Mouse (Mus musculus) stomach, embryonic 15.5 days (tissue): Measurements from ENCODE around the gene Pus7l. TPM values are rescaled to one million over a fixed set of nuclear protein-coding genes. Genes with fewer than 3 reads are reported as not detected.

ENCODE experiments used
- ATAC-seq: fragments of 200-750 bp; cut with Nextera tagmentation; 2 replicates; pipeline ENCODE4 v1.8.0; 2017; ENCODE audit warnings: low read depth, moderate number of reproducible peaks, moderate TSS enrichment; ENCODE audit not compliant: insufficient read depth, low FRiP score
- H3K27ac ChIP-seq: fragments of 300-500 bp; sonication (generic); 2 replicates; pipeline ENCODE4 v1.5.1; 2015; ENCODE audit warnings: mild to moderate bottlenecking, inconsistent platforms
- H3K27me3 ChIP-seq: fragments of 300-500 bp; sonication (generic); replicated peaks from 2 replicates; pipeline ENCODE4 v1.6.1; 2015; ENCODE audit warnings: inconsistent platforms
- H3K36me3 ChIP-seq: fragments of 300-500 bp; sonication (generic); 2 replicates; pipeline ENCODE4 v1.6.1; 2015; ENCODE audit warnings: inconsistent platforms
- H3K4me1 ChIP-seq: fragments of 300-500 bp; sonication (generic); 2 replicates; pipeline ENCODE4 v1.6.1; 2015; ENCODE audit warnings: inconsistent platforms
- H3K4me2 ChIP-seq: fragments of 300-500 bp; sonication (generic); 2 replicates; pipeline ENCODE4 v1.6.1; 2015; ENCODE audit warnings: mild to moderate bottlenecking, inconsistent platforms
- H3K4me3 ChIP-seq: fragments of 300-500 bp; sonication (generic); replicated peaks from 2 replicates; pipeline ENCODE4 v1.5.1; 2015; ENCODE audit warnings: inconsistent platforms
- H3K9ac ChIP-seq: fragments of 300-500 bp; sonication (generic); 2 replicates; pipeline ENCODE4 v1.6.1; 2015; ENCODE audit warnings: inconsistent platforms
- H3K9me3 ChIP-seq: fragments of 300-500 bp; sonication (generic); 2 replicates; pipeline ENCODE4 v1.6.1; 2016; ENCODE audit warnings: inconsistent platforms
- WGBS: fragments of 180-500 bp; shearing (Covaris S2); methylation state at CpG from one replicate; pipeline ENCODE4 v1.1.7; 2015; 5-methylcytosine and 5-hydroxymethylcytosine counted together
- polyA plus RNA-seq: library from polyadenylated mRNA; unstranded; fragments of >200 nt; fragmentation: Nextera tagmentation; extraction: Ambion mirVana; gene quantifications from 2 replicates; pipeline ENCODE4 v1.2.1, GENCODE M21; 2015

Gene Pus7l
- polyA plus RNA-seq, 1 experiment from 2014 or later, result 7.5 TPM

DNA sequence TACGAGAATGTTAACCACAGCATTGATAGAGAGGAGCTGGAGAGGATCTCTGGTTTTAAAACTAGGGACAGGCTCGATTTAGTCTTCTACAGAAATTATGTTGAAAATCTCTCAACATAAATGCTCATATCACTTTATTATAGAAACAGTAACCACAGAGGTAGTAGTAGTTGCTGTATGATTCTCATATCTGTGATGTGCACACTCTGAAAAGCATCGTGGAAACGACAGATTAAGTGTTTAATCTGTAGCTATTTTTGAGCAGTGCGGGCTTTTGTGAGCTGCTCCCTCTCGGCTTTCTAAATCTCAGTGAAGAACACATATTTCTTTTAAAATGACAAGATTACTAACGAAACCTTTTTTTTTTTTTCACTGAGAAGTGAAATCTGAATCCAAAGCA is 7.8 kb downstream of the Pus7l start:
- Histone ChIP-seq H3K4me1 (no peaks in the 10 kb centered on the region), H3K27ac (no peak overlapping the region), H3K4me2 (no peak overlapping the region), H3K9me3 (no peaks in the 10 kb centered on the region), H3K4me3 (no peak overlapping the region), H3K27me3 (no peaks in the 10 kb centered on the region), H3K9ac (no peak overlapping the region), H3K36me3 (no peaks in the 10 kb centered on the region)
- 74% methylated on average over 7 of the region's 7 CpGs for WGBS
- ATAC-seq, result no peak

DNA sequence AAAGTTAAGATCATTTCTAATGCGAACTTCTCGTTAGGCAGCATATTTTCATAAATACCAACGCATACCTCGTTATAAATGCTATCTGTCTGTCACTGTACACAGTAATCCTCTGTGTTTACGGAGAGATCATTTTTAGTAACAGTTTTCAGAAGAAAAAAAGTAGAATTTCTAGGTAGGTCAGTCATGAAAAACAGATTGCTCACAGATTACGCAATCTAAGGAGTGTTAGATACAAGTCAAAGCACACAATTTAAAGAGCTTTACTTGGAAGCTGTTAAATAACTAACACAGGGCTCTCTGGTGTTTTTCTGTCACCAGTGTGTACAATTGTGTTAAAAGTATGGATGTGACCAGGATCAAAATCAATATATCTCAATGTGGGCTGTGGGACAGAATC is 10.4 kb downstream of the Pus7l start:
- Histone ChIP-seq H3K4me2 (no peak overlapping the region), H3K27me3 (no peaks in the 10 kb centered on the region), H3K9me3 (no peaks in the 10 kb centered on the region), H3K4me1 (no peaks in the 10 kb centered on the region), H3K4me3 (no peak overlapping the region), H3K36me3 (no peaks in the 10 kb centered on the region), H3K9ac (no peak overlapping the region), H3K27ac (no peak overlapping the region)
- WGBS, result 72% methylated on average over 6 of the region's 6 CpGs
- ATAC-seq, result no peak

DNA sequence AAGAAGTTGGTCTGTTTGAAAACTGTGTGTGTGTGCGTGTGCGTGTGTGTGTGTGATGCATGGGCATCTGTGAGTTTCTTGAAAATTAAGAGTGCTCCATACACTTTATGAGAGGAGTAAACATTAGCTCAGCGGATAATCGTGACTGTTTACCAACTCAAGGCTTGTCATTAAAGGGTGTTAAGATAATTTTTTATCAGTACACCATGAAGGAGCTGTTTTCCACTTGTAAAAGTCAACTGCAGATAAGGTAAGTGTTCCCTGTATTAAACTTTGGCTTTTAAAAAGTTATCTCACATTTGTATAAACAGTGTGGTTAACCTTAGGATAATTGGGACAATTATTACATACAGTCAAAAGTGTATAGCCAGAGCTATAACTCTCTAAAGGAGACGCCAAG is 11.0 kb downstream of the Pus7l start:
- H3K4me2 ChIP-seq, result no peak overlapping the region
- WGBS, result 61% methylated on average over 5 of the region's 5 CpGs
- no peaks in the 10 kb centered on the region for H3K9me3 ChIP-seq
- H3K4me3 ChIP-seq, result no peak overlapping the region
- H3K27ac ChIP-seq, result no peak overlapping the region
- no peaks in the 10 kb centered on the region for H3K27me3 ChIP-seq
- H3K36me3 ChIP-seq, result no peaks in the 10 kb centered on the region
- no peaks in the 10 kb centered on the region for H3K4me1 ChIP-seq
- ATAC-seq, result peak; percentile 74; the same call in 1 of the 2 replicates
- no peak overlapping the region for H3K9ac ChIP-seq

DNA sequence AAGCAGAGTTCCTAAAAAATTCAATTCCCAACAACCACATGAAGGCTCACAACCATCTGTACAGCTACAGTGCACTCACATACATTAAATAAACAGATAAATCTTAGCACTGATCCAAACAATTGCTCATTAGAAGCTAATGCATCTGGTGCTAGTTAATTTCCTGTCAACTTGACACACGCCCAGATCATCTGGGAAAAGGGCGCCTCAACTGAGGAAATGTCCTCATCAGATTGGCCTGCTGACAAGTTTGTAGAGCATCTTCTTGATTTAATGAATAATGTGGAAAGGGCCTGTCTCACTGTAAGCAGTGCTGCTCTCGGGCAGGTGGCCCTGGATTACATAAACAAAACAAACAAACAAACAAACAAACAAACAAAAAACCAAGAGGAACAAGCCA is 12.8 kb downstream of the Pus7l start:
- Histone ChIP-seq H3K27ac (no peak overlapping the region), H3K4me3 (no peak overlapping the region), H3K4me2 (no peak overlapping the region), H3K27me3 (no peaks in the 10 kb centered on the region), H3K4me1 (no peaks in the 10 kb centered on the region), H3K9ac (no peak overlapping the region), H3K36me3 (no peaks in the 10 kb centered on the region), H3K9me3 (no peaks in the 10 kb centered on the region)
- no peak for ATAC-seq
- 73% methylated on average over 3 of the region's 3 CpGs for WGBS

DNA sequence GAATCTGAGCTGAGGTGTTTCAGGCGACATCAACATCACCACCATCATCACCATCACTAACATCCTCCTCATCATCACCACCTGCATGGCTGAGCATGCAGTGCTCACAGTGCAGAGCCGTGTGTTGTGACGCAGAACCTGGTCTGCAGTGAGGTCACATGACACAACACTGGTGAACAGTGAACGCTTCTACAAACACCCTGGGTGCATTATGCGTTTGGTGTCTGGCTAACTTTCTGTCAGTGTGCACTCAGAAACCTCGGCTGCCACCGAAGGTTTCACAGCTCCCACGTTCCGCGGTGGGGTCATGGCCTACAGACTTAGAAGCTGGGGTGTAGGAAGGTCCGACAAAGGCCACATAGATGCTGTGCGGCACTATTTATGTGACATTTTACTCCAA is 18.4 kb downstream of the Pus7l start:
- H3K4me2 ChIP-seq, result no peak overlapping the region
- no peak overlapping the region for H3K9ac ChIP-seq
- H3K27me3 ChIP-seq, result no peaks in the 10 kb centered on the region
- H3K27ac ChIP-seq, result no peak overlapping the region
- no peak for ATAC-seq
- no peaks in the 10 kb centered on the region for H3K9me3 ChIP-seq
- no peaks in the 10 kb centered on the region for H3K4me1 ChIP-seq
- 85% methylated on average over 12 of the region's 12 CpGs for WGBS
- no peak overlapping the region for H3K4me3 ChIP-seq
- H3K36me3 ChIP-seq, result no peaks in the 10 kb centered on the region

DNA sequence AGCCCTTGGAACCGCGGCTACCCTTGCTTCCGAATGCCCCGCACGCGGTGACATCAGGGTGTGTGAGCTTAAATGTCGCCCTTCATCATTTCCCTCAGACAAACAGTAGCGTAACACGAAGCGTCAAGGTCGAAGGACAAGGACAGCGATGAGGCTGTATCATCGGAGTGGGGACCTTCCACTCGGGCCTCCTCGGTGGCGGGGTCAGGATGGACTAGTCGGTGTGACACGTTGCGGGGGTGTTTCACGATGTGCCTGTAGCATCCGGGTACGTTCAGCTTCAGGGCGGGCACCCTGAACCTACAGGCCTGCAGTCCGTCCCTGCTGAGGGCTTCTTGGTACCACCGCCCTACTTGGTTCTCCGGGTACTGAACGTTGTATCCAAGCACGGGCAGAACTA is 20.1 kb downstream of the Pus7l start:
- no peak for ATAC-seq
- Histone ChIP-seq H3K36me3 (no peaks in the 10 kb centered on the region), H3K4me1 (no peaks in the 10 kb centered on the region), H3K4me2 (no peak overlapping the region), H3K27ac (no peak overlapping the region), H3K4me3 (no peak overlapping the region), H3K27me3 (no peaks in the 10 kb centered on the region), H3K9me3 (no peaks in the 10 kb centered on the region), H3K9ac (no peak overlapping the region)
- 83% methylated on average over 28 of the region's 28 CpGs for WGBS

DNA sequence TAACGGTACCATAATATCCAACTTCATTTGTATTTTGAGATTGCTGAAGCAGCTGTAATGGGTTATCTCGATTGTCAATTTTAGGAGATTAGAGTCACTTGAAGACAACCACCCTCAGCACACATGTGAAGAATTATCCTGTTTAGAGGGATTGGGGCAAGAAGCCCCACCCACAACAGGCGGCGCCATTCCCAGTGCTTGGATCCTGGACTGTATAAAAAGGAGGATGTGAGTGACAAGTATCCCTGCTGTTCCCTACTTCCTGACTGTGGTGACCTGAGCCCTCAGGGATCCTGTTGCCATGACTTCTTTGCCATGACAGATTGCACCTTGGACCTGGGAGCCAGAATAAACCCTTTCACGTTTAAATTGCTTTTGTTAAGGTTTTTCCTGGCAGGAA is 22.4 kb downstream of the Pus7l start:
- ATAC-seq, result no peak
- Histone ChIP-seq H3K4me3 (no peak overlapping the region), H3K27ac (no peak overlapping the region), H3K9me3 (no peaks in the 10 kb centered on the region), H3K4me1 (no peaks in the 10 kb centered on the region), H3K36me3 (no peaks in the 10 kb centered on the region), H3K27me3 (no peaks in the 10 kb centered on the region), H3K9ac (no peak overlapping the region), H3K4me2 (no peak overlapping the region)
- WGBS, result 77% methylated on average over 5 of the region's 5 CpGs

DNA sequence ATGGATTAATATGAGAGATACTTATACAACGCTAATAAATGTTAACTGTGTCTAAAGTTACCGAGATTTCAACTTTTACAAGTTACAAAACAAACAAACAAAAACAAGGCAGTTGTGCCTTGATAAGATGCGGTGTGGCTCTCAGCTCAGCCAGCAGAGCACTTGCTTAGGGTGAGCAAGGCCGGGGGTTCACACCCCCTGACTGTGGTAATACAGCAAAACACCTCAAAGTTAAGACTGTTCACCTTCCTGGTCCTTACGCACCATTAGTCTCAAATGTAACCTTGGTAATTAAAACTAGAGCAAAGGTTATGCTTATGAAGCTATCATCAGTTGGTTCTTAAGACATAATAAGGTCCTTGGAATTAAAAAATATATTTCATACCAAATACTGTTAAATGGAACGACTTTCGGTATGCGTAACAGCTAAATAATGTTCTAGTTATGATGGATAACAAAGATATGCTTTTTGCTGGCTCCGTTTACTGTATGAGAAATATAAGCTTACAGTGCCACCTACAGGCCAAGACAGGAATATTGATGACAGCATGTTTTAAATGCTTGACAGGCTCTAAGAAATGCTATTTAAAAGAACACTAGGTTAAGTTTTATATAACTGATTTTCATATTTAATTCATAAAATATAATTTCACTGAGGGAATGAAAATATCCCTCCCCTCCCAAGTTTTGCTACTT is 23.0 kb downstream of the Pus7l start:
- ATAC-seq, result no peak
- Histone ChIP-seq H3K9me3 (no peaks in the 10 kb centered on the region), H3K4me3 (no peak overlapping the region), H3K36me3 (no peaks in the 10 kb centered on the region), H3K9ac (no peak overlapping the region), H3K4me1 (no peaks in the 10 kb centered on the region), H3K4me2 (no peak overlapping the region), H3K27me3 (no peaks in the 10 kb centered on the region), H3K27ac (no peak overlapping the region)
- WGBS, result 35% methylated on average over 9 of the region's 9 CpGs

DNA sequence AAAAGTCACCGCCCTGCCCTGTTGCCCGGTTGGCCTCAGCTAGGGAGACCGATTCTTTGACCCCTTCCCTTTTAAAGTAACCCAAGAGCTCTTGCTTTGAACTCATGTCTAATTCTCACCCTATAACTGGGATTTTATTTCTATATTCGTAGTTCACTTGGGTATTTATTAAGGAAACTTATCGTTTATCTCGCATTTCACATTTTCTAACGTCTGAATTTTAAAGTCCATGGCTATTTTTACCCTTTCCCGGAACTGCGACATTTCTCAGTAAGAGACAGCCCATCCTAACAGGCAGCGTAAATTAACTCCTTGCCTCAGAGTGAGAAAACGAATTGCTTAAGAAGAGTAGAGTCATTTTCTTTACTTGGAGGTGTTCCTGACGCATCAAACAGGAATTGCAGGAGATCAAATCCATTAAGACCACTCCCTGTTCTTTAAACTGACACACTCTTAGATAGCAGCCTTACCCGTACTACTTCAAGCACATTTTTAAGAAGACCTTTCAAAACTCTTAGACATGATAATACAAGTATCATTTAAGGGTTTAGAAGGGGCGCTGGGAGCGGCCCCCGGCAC is 25.3 kb downstream of the Pus7l start:
- H3K4me2 ChIP-seq, result no peak overlapping the region
- 67% methylated on average over 16 of the region's 16 CpGs for WGBS
- H3K27ac ChIP-seq, result no peak overlapping the region
- H3K4me3 ChIP-seq, result no peak overlapping the region
- no peak overlapping the region for H3K9ac ChIP-seq
- ATAC-seq, result no peak
- no peaks in the 10 kb centered on the region for H3K36me3 ChIP-seq
- no peaks in the 10 kb centered on the region for H3K4me1 ChIP-seq
- no peaks in the 10 kb centered on the region for H3K9me3 ChIP-seq
- no peaks in the 10 kb centered on the region for H3K27me3 ChIP-seq

DNA sequence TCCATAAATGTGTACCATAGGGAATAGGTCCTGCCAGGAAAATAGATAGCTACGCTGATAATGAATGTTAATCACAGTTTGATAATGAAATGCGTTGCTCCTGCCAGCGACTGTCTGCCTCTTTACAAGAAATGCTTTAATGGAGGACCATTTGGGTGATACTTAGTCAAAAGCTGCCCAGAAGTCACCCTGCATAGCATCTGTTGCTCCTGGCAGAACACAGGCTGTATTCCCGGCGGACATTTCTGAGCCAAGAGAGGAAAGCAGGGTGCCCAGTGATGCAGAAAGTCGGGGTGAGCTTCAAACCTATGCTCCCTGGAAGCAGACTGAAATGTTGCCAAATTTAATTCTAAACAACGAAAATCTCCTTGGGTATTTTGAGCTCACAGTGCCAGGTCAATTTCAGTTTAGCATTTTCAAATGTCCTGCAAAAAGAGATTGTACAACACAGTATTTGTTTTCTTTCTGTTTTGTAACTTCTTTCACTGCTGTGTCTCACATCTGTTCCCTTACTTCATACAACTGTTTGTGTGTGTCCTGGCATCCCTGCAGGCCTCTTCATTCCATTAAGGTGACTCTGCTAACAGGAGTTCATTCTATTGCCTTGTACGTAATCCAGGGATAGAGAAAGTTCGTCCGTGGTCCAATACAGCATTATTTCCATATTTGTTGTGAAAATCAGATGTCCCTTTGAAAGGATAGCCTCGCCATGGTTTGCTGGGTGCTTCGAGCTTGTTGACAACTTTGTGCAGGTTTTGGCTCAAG is 39.7 kb downstream of the Pus7l start:
- H3K36me3 ChIP-seq, result no peaks in the 10 kb centered on the region
- no peaks in the 10 kb centered on the region for H3K27me3 ChIP-seq
- WGBS, result 76% methylated on average over 12 of the region's 12 CpGs
- no peak for ATAC-seq
- H3K9me3 ChIP-seq, result 0 out of 2 replicates have a peak, but pooled peaks cover 4% of the 10 kb centered on the region
- H3K4me2 ChIP-seq, result no peak overlapping the region
- H3K27ac ChIP-seq, result no peak overlapping the region
- H3K4me3 ChIP-seq, result no peak overlapping the region
- no peak overlapping the region for H3K9ac ChIP-seq
- H3K4me1 ChIP-seq, result no peaks in the 10 kb centered on the region

DNA sequence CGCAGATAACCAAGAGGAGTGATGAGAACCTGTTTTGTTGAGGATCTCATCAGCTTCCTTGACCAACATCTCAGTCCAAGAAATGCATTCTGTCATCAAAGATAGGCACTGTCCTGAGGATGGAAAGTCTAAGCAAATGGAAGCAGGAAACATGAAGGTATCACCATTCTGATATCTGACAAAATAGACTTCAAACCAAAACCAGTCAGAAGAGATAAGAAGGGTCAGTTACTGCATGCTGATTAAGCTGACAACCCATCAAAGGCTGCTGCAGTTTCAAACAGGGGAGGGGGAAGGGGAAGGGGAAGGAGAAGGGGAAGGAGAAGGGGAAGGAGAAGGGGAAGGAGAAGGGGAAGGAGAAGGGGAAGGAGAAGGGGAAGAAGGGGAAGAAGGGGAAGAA is 44.1 kb downstream of the Pus7l start:
- no peak for ATAC-seq
- H3K4me2 ChIP-seq, result no peak overlapping the region
- H3K4me1 ChIP-seq, result no peaks in the 10 kb centered on the region
- H3K36me3 ChIP-seq, result no peaks in the 10 kb centered on the region
- 0 out of 2 replicates have a peak, but pooled peaks cover 4% of the 10 kb centered on the region for H3K9me3 ChIP-seq
- WGBS, result 77% methylated on average over 1 of the region's 1 CpGs
- H3K27me3 ChIP-seq, result no peaks in the 10 kb centered on the region
- H3K27ac ChIP-seq, result no peak overlapping the region
- H3K4me3 ChIP-seq, result no peak overlapping the region
- no peak overlapping the region for H3K9ac ChIP-seq

DNA sequence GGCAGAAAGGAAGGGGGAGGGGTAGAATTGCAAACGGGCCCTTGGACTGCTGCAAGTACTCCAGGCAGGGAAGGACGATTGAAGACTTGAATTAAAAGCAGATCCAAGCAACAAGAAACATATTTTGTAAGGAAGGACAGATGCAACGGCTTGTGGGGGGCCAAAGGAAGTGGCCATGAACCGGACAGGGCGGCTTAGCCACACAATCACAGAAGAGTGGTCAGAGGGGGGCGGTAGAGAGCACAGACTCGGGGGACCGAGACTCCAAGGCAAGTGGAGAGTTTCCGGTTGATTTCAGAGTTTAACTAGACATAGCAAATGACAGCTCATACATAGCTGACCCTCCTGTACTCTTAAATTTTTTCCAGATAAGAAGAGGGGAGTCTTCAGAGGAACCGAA is 47.4 kb downstream of the Pus7l start:
- no peaks in the 10 kb centered on the region for H3K4me1 ChIP-seq
- H3K9ac ChIP-seq, result no peak overlapping the region
- H3K27me3 ChIP-seq, result no peaks in the 10 kb centered on the region
- H3K4me2 ChIP-seq, result no peak overlapping the region
- H3K4me3 ChIP-seq, result no peak overlapping the region
- H3K36me3 ChIP-seq, result no peaks in the 10 kb centered on the region
- no peaks in the 10 kb centered on the region for H3K9me3 ChIP-seq
- no peak for ATAC-seq
- WGBS, result 80% methylated on average over 10 of the region's 10 CpGs
- no peak overlapping the region for H3K27ac ChIP-seq
